Mouse (Mus musculus) liver, embryonic 16.5 days (tissue): ENCODE results near the gene Ifi35. TPM values are rescaled to one million over a fixed set of nuclear protein-coding genes. Genes with fewer than 3 reads are reported as not detected.

Experiments used
- ATAC-seq: fragments of 200-750 bp; cut with Nextera tagmentation; 2 replicates; pipeline ENCODE4 v1.8.0; 2017; ENCODE audit warnings: low read depth, mild to moderate bottlenecking, moderate number of reproducible peaks, moderate library complexity
- H3K27ac ChIP-seq: fragments of 300-500 bp; sonication (generic); 2 replicates; pipeline ENCODE4 v1.5.1; 2014; ENCODE audit warnings: mild to moderate bottlenecking, low read length
- H3K27me3 ChIP-seq: fragments of 300-500 bp; sonication (generic); 2 replicates; pipeline ENCODE4 v1.6.1; 2014; ENCODE audit warnings: low read depth, low read length, mixed read lengths; ENCODE audit not compliant: control insufficient read depth, insufficient read depth
- H3K36me3 ChIP-seq: fragments of 300-500 bp; sonication (generic); 2 replicates; pipeline ENCODE4 v1.6.1; 2014; ENCODE audit warnings: mild to moderate bottlenecking; ENCODE audit not compliant: control insufficient read depth, insufficient read depth
- H3K4me1 ChIP-seq: fragments of 300-500 bp; sonication (generic); 2 replicates; pipeline ENCODE4 v1.6.1; 2014; ENCODE audit warnings: low read depth, low read length, mixed read lengths; ENCODE audit not compliant: control insufficient read depth
- H3K4me2 ChIP-seq: fragments of 300-500 bp; sonication (generic); 2 replicates; pipeline ENCODE4 v1.6.1; 2014; ENCODE audit warnings: low read depth, low read length, mixed read lengths
- H3K4me3 ChIP-seq: fragments of 300-500 bp; sonication (generic); 2 replicates; pipeline ENCODE4 v1.5.1; 2014; ENCODE audit warnings: low read depth, mild to moderate bottlenecking, low read length
- H3K9ac ChIP-seq: fragments of 300-500 bp; sonication (generic); 2 replicates; pipeline ENCODE4 v1.6.1; 2014; ENCODE audit warnings: low read depth, low read length
- H3K9me3 ChIP-seq: fragments of 300-500 bp; sonication (generic); replicated peaks from 2 replicates; pipeline ENCODE4 v1.6.1; 2016; ENCODE audit warnings: low read length; ENCODE audit not compliant: control insufficient read depth
- WGBS: fragments of 180-500 bp; shearing (Covaris S2); extraction: QIAGEN DNeasy Blood & Tissue Kit; methylation state at CpG from one replicate; pipeline ENCODE4 v1.1.7; 2014; ENCODE audit not compliant: insufficient replicate concordance; 5-methylcytosine and 5-hydroxymethylcytosine counted together
- polyA plus RNA-seq: library from polyadenylated mRNA; unstranded; fragments of >200 nt; fragmentation: Nextera tagmentation; extraction: Ambion mirVana; gene quantifications from 2 replicates; pipeline ENCODE4 v1.2.1, GENCODE M21; 2015

The Ifi35 gene
- 22.4 and 26.5 TPM in 2 replicates for polyA plus RNA-seq

- H3K27me3 ChIP-seq: no peaks in the 10 kb centered on the region
- H3K36me3 ChIP-seq: peaks cover 18% of the 10 kb centered on the region
- H3K4me1 ChIP-seq: peaks cover 37% of the 10 kb centered on the region
- H3K4me3 ChIP-seq: peak within 1 kb of the TSS; percentile 86
- ATAC-seq: peak; percentile 87
- 2% methylated on average over 10 of the region's 10 CpGs for WGBS
- H3K9ac ChIP-seq: peak within 1 kb of the TSS; percentile 85
- peak within 1 kb of the TSS; percentile 95 for H3K27ac ChIP-seq
- H3K9me3 ChIP-seq: no peaks in the 10 kb centered on the region
- H3K4me2 ChIP-seq: peak within 1 kb of the TSS; percentile 67
These were observed at the start of gene Ifi35 for GRCm38 (mm10) chr11:101448274-101448746. Ifi35 (plus strand) TSS chr11:101448407.

- no peak overlapping the region for H3K4me2 ChIP-seq
- no peak for ATAC-seq
- peaks cover 6% of the 10 kb centered on the region for H3K36me3 ChIP-seq
- 75% methylated on average over 2 of the region's 2 CpGs for WGBS
- H3K9me3 ChIP-seq: no peaks in the 10 kb centered on the region
- H3K4me3 ChIP-seq: no peak overlapping the region
- no peaks in the 10 kb centered on the region for H3K27me3 ChIP-seq
- H3K27ac ChIP-seq: no peak overlapping the region
- peaks cover 8% of the 10 kb centered on the region for H3K4me1 ChIP-seq
- no peak overlapping the region for H3K9ac ChIP-seq
These were observed 32.9 kb upstream of the Ifi35 start for GRCm38 (mm10) chr11:101415306-101415705.

GRCm38 (mm10) chr11:101416433-101417100 is 31.6 kb upstream of the Ifi35 start:
- H3K27ac ChIP-seq: peak overlapping the region; percentile 32; the same call in 1 of the 2 replicates
- H3K36me3 ChIP-seq: peaks cover 3% of the 10 kb centered on the region
- peaks cover 8% of the 10 kb centered on the region for H3K4me1 ChIP-seq
- no peaks in the 10 kb centered on the region for H3K9me3 ChIP-seq
- ATAC-seq: peak; percentile 46; the same call in 1 of the 2 replicates
- peak overlapping the region; percentile 85 for H3K4me2 ChIP-seq
- H3K27me3 ChIP-seq: no peaks in the 10 kb centered on the region
- under 1% methylated on average over 11 of the region's 11 CpGs for WGBS
- peak overlapping the region; percentile 88 for H3K4me3 ChIP-seq
- H3K9ac ChIP-seq: peak overlapping the region; percentile 84

- under 1% methylated on average over 45 of the region's 45 CpGs for WGBS
- peaks cover 8% of the 10 kb centered on the region for H3K4me1 ChIP-seq
- peak within 1 kb of the TSS; percentile 32; the same call in 1 of the 2 replicates for H3K27ac ChIP-seq
- peak within 1 kb of the TSS; percentile 88 for H3K4me3 ChIP-seq
- no peaks in the 10 kb centered on the region for H3K9me3 ChIP-seq
- no peaks in the 10 kb centered on the region for H3K27me3 ChIP-seq
- ATAC-seq: peak; percentile 78
- H3K4me2 ChIP-seq: peak within 1 kb of the TSS; percentile 85
- H3K9ac ChIP-seq: peak within 1 kb of the TSS; percentile 84
- peaks cover 3% of the 10 kb centered on the region; the same call in 1 of the 2 replicates for H3K36me3 ChIP-seq
These were observed 30.9 kb upstream of the Ifi35 start, which contains the start of gene Aarsd1 for GRCm38 (mm10) chr11:101417101-101417855. Aarsd1 (minus strand) TSS chr11:101417615.

- no peak for ATAC-seq
- Histone ChIP-seq H3K27ac (no peak overlapping the region), H3K27me3 (no peaks in the 10 kb centered on the region), H3K4me3 (no peak overlapping the region), H3K36me3 (no peaks in the 10 kb centered on the region), H3K4me1 (peaks cover 9% of the 10 kb centered on the region), H3K9me3 (no peaks in the 10 kb centered on the region), H3K4me2 (no peak overlapping the region), H3K9ac (no peak overlapping the region)
- 67% methylated on average over 6 of the region's 6 CpGs for WGBS
These were observed 29.2 kb upstream of the Ifi35 start for GRCm38 (mm10) chr11:101418991-101419390.

- no peak overlapping the region for H3K27ac ChIP-seq
- H3K9ac ChIP-seq: no peak overlapping the region
- no peak overlapping the region for H3K4me2 ChIP-seq
- no peak overlapping the region for H3K4me3 ChIP-seq
- no peaks in the 10 kb centered on the region for H3K27me3 ChIP-seq
- no peaks in the 10 kb centered on the region for H3K9me3 ChIP-seq
- ATAC-seq: no peak
- 42% methylated on average over 3 of the region's 3 CpGs for WGBS
- H3K4me1 ChIP-seq: peaks cover 16% of the 10 kb centered on the region
- H3K36me3 ChIP-seq: no peaks in the 10 kb centered on the region
These were observed 28.6 kb upstream of the Ifi35 start for GRCm38 (mm10) chr11:101419610-101420009.

- Histone ChIP-seq H3K36me3 (no peaks in the 10 kb centered on the region), H3K4me3 (no peak overlapping the region), H3K4me2 (no peak overlapping the region), H3K27ac (no peak overlapping the region), H3K27me3 (no peaks in the 10 kb centered on the region), H3K9me3 (no peaks in the 10 kb centered on the region), H3K9ac (no peak overlapping the region), H3K4me1 (peaks cover 18% of the 10 kb centered on the region)
- ATAC-seq: no peak
- WGBS: 61% methylated on average over 5 of the region's 5 CpGs
These were observed 28.1 kb upstream of the Ifi35 start for GRCm38 (mm10) chr11:101420148-101420547.

GRCm38 (mm10) chr11:101424105-101424851 is 23.9 kb upstream of the Ifi35 start, which contains the start of gene Gm27029:
Gm27029 (minus strand) TSS chr11:101424796.
- H3K4me3 ChIP-seq: peak within 1 kb of the TSS; percentile 95
- peak within 1 kb of the TSS; percentile 95 for H3K4me2 ChIP-seq
- H3K27ac ChIP-seq: peak within 1 kb of the TSS; percentile 80
- no peaks in the 10 kb centered on the region for H3K9me3 ChIP-seq
- no peak for ATAC-seq
- H3K27me3 ChIP-seq: no peaks in the 10 kb centered on the region
- H3K4me1 ChIP-seq: peaks cover 23% of the 10 kb centered on the region
- WGBS: 8% methylated on average over 23 of the region's 23 CpGs
- H3K9ac ChIP-seq: peak within 1 kb of the TSS; percentile 85
- no peaks in the 10 kb centered on the region for H3K36me3 ChIP-seq
